Mouse (Mus musculus): ENCODE measurements around the gene Gm10378. TPM values are rescaled to one million over a fixed set of nuclear protein-coding genes. Genes with fewer than 3 reads are reported as not detected.
"Not testable (repeated sequence)": the region's sequence is repeated elsewhere in the genome, so short reads cannot be mapped to it uniquely, and the experiment has no call there.

The Gm10378 gene
- polyA plus RNA-seq (2011; ENCODE audit: insufficient read depth, insufficient read length, low read depth, missing spikeins) = not detected in 2 replicates

DNA sequence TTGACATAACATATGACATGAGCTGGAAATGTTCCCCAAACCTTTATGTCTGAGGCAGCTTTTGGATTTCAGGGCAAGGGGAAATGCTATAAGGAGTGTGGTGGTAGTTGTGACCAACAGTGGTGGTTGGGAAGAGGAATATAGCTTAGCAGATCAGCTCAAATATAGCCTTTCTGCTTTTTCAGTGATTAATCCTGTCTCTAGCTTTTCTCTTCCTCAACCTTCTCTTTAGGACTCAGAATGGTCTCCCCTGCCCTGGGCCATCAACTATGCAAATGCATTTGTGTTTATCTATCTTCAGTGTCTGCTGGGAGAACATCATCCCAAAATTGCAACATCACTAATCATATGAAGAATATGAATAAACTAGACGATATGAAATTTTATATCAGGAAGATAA, at the start of gene Gm10378:
TSS of gene Gm10378 (plus strand) at position 301 of the 400 bp plus-strand sequence.
- not testable (repeated sequence) for H3K27me3 ChIP-seq (ENCODE audit: control insufficient read depth, insufficient read depth, low read length, poor library complexity, severe bottlenecking); H3K9ac ChIP-seq (ENCODE audit: low read depth, poor library complexity, severe bottlenecking); H3K9me3 ChIP-seq (replicated peaks; ENCODE audit: control insufficient read depth, insufficient read depth, low read length, poor library complexity, severe bottlenecking)

DNA sequence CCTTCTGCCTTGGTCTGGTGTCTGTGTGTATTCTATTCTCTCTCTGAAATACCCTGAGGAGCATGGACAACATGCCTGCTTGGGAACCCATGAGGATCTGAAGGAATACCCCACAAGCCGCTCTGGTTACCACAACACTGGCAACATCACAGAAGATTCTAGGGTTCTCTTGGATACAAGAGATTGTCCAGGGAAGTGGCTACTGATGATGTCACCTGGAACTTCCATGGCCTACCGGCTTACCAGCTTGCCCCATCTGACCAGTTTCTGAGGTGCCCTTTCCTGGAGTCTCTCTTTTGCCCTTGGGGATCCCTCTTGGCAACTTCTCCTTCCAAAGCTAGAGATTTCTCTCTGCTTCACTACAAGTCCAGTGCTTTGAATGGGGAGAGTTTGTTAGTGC, 13.9 kb upstream of the Gm10378 start, which contains the start of gene Gm3633:
TSS of gene Gm3633 (minus strand) at position 101 of the 400 bp plus-strand sequence.
- H3K4me1 ChIP-seq (ENCODE audit: control insufficient read depth, insufficient read depth, low read length); H3K27me3 ChIP-seq (ENCODE audit: control insufficient read depth, insufficient read depth, low read length, poor library complexity, severe bottlenecking); H3K36me3 ChIP-seq (ENCODE audit: control insufficient read depth, insufficient read depth, low read length, poor library complexity, severe bottlenecking); H3K4me3 ChIP-seq (ENCODE audit: low read depth, low read length); H3K9me3 ChIP-seq (replicated peaks; ENCODE audit: control insufficient read depth, insufficient read depth, low read length, poor library complexity, severe bottlenecking); H3K27ac ChIP-seq (ENCODE audit: insufficient read depth, low read length); H3K9ac ChIP-seq (ENCODE audit: low read depth, poor library complexity, severe bottlenecking): not testable (repeated sequence)

More for the DNA sequence above, at the start of gene Gm10378:
- not testable (repeated sequence) for H3K27ac ChIP-seq (ENCODE audit: insufficient read depth, low read length); H3K4me3 ChIP-seq (ENCODE audit: low read depth, low read length); H3K36me3 ChIP-seq (ENCODE audit: control insufficient read depth, insufficient read depth, low read length, poor library complexity, severe bottlenecking); H3K4me1 ChIP-seq (ENCODE audit: control insufficient read depth, insufficient read depth, low read length)

Other genes starting within 250 kb of the Gm10378 start
- not detected in 2 replicates for gene Gm8005, start 216.3 kb upstream of the Gm10378 start, polyA plus RNA-seq (2011; ENCODE audit: insufficient read depth, insufficient read length, low read depth, missing spikeins)
- gene Gm8011, start 192.1 kb upstream of the Gm10378 start, polyA plus RNA-seq (2011; ENCODE audit: insufficient read depth, insufficient read length, low read depth, missing spikeins) = not detected in 2 replicates
- not detected in 2 replicates for gene Gm8020, start 153.6 kb upstream of the Gm10378 start, polyA plus RNA-seq (2011; ENCODE audit: insufficient read depth, insufficient read length, low read depth, missing spikeins)
- not detected in 2 replicates for gene Gm8024, start 131.7 kb upstream of the Gm10378 start, polyA plus RNA-seq (2011; ENCODE audit: insufficient read depth, insufficient read length, low read depth, missing spikeins)
- not detected in 2 replicates for gene Gm17124, start 56.1 kb upstream of the Gm10378 start, polyA plus RNA-seq (2011; ENCODE audit: insufficient read depth, insufficient read length, low read depth, missing spikeins)
- not detected in 2 replicates for gene Gm3633, start 14.0 kb upstream of the Gm10378 start, polyA plus RNA-seq (2011; ENCODE audit: insufficient read depth, insufficient read length, low read depth, missing spikeins)
- not detected in 2 replicates for gene Gm3015, start 112.9 kb downstream of the Gm10378 start, polyA plus RNA-seq (2011; ENCODE audit: insufficient read depth, insufficient read length, low read depth, missing spikeins)
- not detected in 2 replicates for gene Gm10377, start 142.0 kb downstream of the Gm10378 start, polyA plus RNA-seq (2011; ENCODE audit: insufficient read depth, insufficient read length, low read depth, missing spikeins)
- gene Gm21977, start 197.5 kb downstream of the Gm10378 start, polyA plus RNA-seq (2011; ENCODE audit: insufficient read depth, insufficient read length, low read depth, missing spikeins) = not detected in 2 replicates

All from ES-Bruce4 (cell line).